Mouse (Mus musculus) liver, adult 2 months (tissue): ENCODE measurements around the gene Gatad1. TPM values are rescaled to one million over a fixed set of nuclear protein-coding genes. Genes with fewer than 3 reads are reported as not detected.

ENCODE experiments used
- DNase-seq: peaks from one replicate; pipeline ENCODE4 v3.0.0-alpha.2; 2011; ENCODE audit warnings: low read depth, low spot score; ENCODE audit errors: extremely low read depth
- H3K27ac ChIP-seq: fragments of 200-500 bp; replicated peaks from 2 replicates; pipeline ENCODE4 v1.5.1; 2012; ENCODE audit warnings: low read depth, mild to moderate bottlenecking, control low read depth, inconsistent platforms, low read length; ENCODE audit not compliant: insufficient read depth
- H3K27me3 ChIP-seq: fragments of 200-500 bp; 2 replicates; pipeline ENCODE4 v1.6.1; 2012; ENCODE audit warnings: mild to moderate bottlenecking, moderate library complexity, low read length, inconsistent platforms; ENCODE audit not compliant: control insufficient read depth, insufficient read depth
- H3K36me3 ChIP-seq: fragments of 200-500 bp; 2 replicates; pipeline ENCODE4 v1.6.1; 2012; ENCODE audit warnings: low read length, inconsistent platforms; ENCODE audit not compliant: control insufficient read depth, insufficient read depth
- H3K4me1 ChIP-seq: fragments of 200-500 bp; 2 replicates; pipeline ENCODE4 v1.6.1; 2011; ENCODE audit warnings: low read length; ENCODE audit not compliant: control insufficient read depth, insufficient read depth
- H3K4me3 ChIP-seq: fragments of 200-500 bp; 2 replicates; pipeline ENCODE4 v1.5.1; 2011; ENCODE audit warnings: low read depth, mild to moderate bottlenecking, control low read depth, low read length, moderate library complexity; ENCODE audit not compliant: insufficient read depth
- H3K79me2 ChIP-seq: fragments of 200-500 bp; 2 replicates; pipeline ENCODE4 v1.6.1; 2012; ENCODE audit warnings: inconsistent platforms, mild to moderate bottlenecking, low read length, moderate library complexity; ENCODE audit not compliant: control insufficient read depth, insufficient read depth
- H3K9ac ChIP-seq: fragments of 200-500 bp; 2 replicates; pipeline ENCODE4 v1.6.1; 2012; ENCODE audit warnings: low read depth, mild to moderate bottlenecking, control low read depth, inconsistent platforms, low read length
- CTCF ChIP-seq: fragments of 200-500 bp; IDR thresholded peaks from 2 replicates; pipeline ENCODE4 v1.5.1; 2011; ENCODE audit warnings: low read depth, low read length, control low read depth
- POLR2A ChIP-seq: fragments of 200-500 bp; IDR thresholded peaks from 2 replicates; pipeline ENCODE4 v1.6.1; 2011; ENCODE audit warnings: low read length, control low read depth; ENCODE audit not compliant: insufficient read depth; ENCODE audit errors: extremely low read depth
- WGBS: fragments of 180-500 bp; shearing (Covaris S2); methylation state at CpG from one replicate; pipeline ENCODE4 v1.1.7; 2018; 5-methylcytosine and 5-hydroxymethylcytosine counted together
- polyA plus RNA-seq: library from polyadenylated mRNA; depleted of rRNA; stranded (reverse); fragments of >200 nt; gene quantifications from 2 replicates; pipeline ENCODE4 v1.2.3, GENCODE M21; 2012
- total RNA-seq: library from RNA; depleted of rRNA; stranded (reverse); fragments of >200 nt; gene quantifications from 2 replicates; pipeline ENCODE4 v1.2.3, GENCODE M21; 2014

Gene Gatad1
- total and polyA plus RNA-seq, 2 experiments = 33.5 to 63.5 TPM

DNA sequence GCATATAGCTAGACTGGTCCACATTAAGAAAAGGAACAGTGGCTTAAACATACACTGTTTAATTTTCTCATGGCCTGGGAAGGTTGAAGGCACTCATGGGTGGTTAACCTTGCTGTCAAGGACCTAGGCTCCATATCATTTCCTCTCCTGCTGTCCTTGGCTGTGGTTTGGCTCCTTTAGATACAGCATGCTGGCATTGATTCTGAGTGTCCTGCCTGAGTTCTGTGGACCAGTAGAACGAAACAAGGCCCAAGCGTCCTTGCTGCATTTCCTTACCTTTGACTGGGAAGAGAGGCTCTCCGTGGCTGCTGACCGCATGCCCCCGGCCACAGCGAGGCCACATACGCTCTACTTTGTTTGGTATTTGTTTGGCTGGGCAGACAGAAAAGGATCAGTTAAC is 47.7 kb downstream of the Gatad1 start:
- Histone ChIP-seq H3K27me3 (no peaks in the 10 kb centered on the region), H3K4me3 (no peak overlapping the region), H3K9ac (no peak overlapping the region), H3K4me1 (no peaks in the 10 kb centered on the region), H3K79me2 (no peaks in the 10 kb centered on the region; the same call in 1 of the 2 replicates), H3K36me3 (peaks cover 46% of the 10 kb centered on the region), H3K27ac (no peak overlapping the region)
- WGBS = over 99% methylated on average over 7 of the region's 7 CpGs
- TF ChIP-seq POLR2A (no peak), CTCF (no peak)
- DNase-seq = no peak

DNA sequence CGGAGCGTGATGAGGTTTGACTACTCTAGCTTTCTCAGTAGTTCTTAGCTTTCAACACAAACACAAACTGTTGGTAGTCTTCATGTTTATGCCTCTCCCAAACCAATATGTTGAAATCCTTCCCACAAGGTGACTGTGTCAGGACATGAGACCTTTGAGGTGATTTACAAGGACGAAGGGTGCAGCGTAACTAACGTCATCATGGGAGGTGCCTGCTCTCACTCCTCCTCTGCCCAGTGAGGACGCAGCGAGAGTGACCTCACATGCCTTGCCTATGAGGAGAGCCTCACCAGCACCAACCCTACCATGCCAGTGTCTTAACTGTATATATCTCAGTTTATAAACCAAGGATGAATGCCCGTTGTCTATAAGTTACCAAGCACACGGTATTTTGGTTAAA is 49.9 kb downstream of the Gatad1 start:
- Histone ChIP-seq H3K4me1 (no peaks in the 10 kb centered on the region), H3K27me3 (no peaks in the 10 kb centered on the region), H3K9ac (no peak overlapping the region), H3K4me3 (no peak overlapping the region), H3K27ac (no peak overlapping the region), H3K36me3 (peaks cover 46% of the 10 kb centered on the region), H3K79me2 (no peaks in the 10 kb centered on the region; the same call in 1 of the 2 replicates)
- no peak for DNase-seq
- TF ChIP-seq POLR2A (no peak), CTCF (no peak)
- WGBS = 94% methylated on average over 9 of the region's 9 CpGs

- TF ChIP-seq POLR2A = no peak
- TF ChIP-seq CTCF = no peak
- H3K27me3 ChIP-seq = no peaks in the 10 kb centered on the region
- no peak for DNase-seq
- WGBS = 51% methylated on average over 3 of the region's 3 CpGs
- H3K36me3 ChIP-seq = peaks cover 17% of the 10 kb centered on the region
- H3K4me3 ChIP-seq = no peak overlapping the region
- peaks cover 3% of the 10 kb centered on the region; the same call in 1 of the 2 replicates for H3K79me2 ChIP-seq
- peaks cover 19% of the 10 kb centered on the region for H3K4me1 ChIP-seq
- peak overlapping the region; percentile 93 for H3K27ac ChIP-seq
- no peak overlapping the region for H3K9ac ChIP-seq
Observed at GRCm38 (mm10) chr5:3600790-3601189, 56.2 kb downstream of the Gatad1 start.

DNA sequence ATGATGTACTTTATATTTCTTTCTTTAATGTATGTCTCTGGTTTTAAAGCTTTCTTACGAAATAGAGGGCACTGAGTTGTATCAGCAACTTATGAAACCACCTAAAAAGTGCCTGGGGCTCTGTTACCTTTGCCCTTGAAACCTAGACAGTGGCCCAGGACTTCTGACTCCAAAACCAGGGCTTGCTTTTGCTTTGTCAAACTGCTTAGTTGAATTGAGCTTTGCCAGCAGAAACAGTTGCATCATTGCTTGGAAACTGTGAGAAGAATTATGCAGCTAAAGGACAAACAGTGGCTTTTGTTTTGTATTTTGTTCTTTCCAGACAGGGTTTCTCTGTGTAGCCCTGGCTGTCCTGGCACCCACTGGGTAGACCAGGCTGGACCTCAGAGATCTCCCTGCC is 56.7 kb downstream of the Gatad1 start:
- peak overlapping the region; percentile 93 for H3K27ac ChIP-seq
- H3K4me3 ChIP-seq = no peak overlapping the region
- DNase-seq = peak; percentile 95
- peaks cover 14% of the 10 kb centered on the region for H3K36me3 ChIP-seq
- H3K9ac ChIP-seq = no peak overlapping the region
- TF ChIP-seq POLR2A (no peak), CTCF (no peak)
- 22% methylated on average over 1 of the region's 1 CpGs for WGBS
- peaks cover 19% of the 10 kb centered on the region for H3K4me1 ChIP-seq
- H3K79me2 ChIP-seq = peaks cover 8% of the 10 kb centered on the region; the same call in 1 of the 2 replicates
- no peaks in the 10 kb centered on the region for H3K27me3 ChIP-seq

- DNase-seq = peak; percentile 58
- 26% methylated on average over 5 of the region's 5 CpGs for WGBS
- H3K27ac ChIP-seq = peak overlapping the region; percentile 75
- TF ChIP-seq POLR2A (no peak), CTCF (no peak)
- peaks cover 19% of the 10 kb centered on the region for H3K4me1 ChIP-seq
- H3K9ac ChIP-seq = no peak overlapping the region
- no peaks in the 10 kb centered on the region for H3K27me3 ChIP-seq
- peaks cover 4% of the 10 kb centered on the region; the same call in 1 of the 2 replicates for H3K36me3 ChIP-seq
- peaks cover 11% of the 10 kb centered on the region; the same call in 1 of the 2 replicates for H3K79me2 ChIP-seq
- no peak overlapping the region for H3K4me3 ChIP-seq
Observed at GRCm38 (mm10) chr5:3598766-3599165, 58.2 kb downstream of the Gatad1 start.

DNA sequence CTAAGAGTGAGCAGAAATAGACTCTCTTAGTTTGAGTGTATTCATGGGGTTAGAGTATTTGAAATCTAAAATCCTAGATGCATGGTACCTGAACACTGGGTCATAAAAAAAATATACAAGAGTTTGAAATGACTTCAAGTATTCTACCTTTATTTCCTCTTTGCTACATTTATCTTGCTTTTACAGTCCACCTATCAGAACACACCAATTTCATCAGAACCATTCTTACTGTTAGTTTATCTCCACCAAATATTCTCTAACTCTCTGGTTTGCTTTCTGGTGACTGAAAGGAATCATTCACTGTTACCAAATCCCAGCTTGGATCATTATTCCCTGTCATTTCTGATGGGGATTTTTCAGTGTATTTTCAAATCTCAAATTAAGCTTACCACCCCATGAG is 59.8 kb downstream of the Gatad1 start:
- H3K9ac ChIP-seq = no peak overlapping the region; the same call in 1 of the 2 replicates
- TF ChIP-seq CTCF (no peak), POLR2A (no peak)

More for the DNA sequence above, 59.8 kb downstream of the Gatad1 start:
- no peak for DNase-seq
- Histone ChIP-seq H3K27me3 (no peaks in the 10 kb centered on the region), H3K79me2 (peaks cover 11% of the 10 kb centered on the region; the same call in 1 of the 2 replicates), H3K36me3 (no peaks in the 10 kb centered on the region; the same call in 1 of the 2 replicates), H3K4me1 (peaks cover 19% of the 10 kb centered on the region), H3K27ac (no peak overlapping the region), H3K4me3 (peak overlapping the region; percentile 83)
